Mouse (Mus musculus) G1E (cell line): ENCODE measurements around the gene Pln.

Experiments used
- CTCF ChIP-seq: IDR thresholded peaks from 2 replicates; pipeline ENCODE4 v1.5.1; 2012; ENCODE audit warnings: low read depth, low read length, inconsistent platforms, mixed read lengths
- POLR2AphosphoS5 ChIP-seq: IDR thresholded peaks from 2 replicates; pipeline ENCODE4 v1.6.1; 2012; ENCODE audit warnings: low read depth, low read length, inconsistent platforms; ENCODE audit not compliant: insufficient replicate concordance

GRCm38 (mm10) chr10:53353665-53354064 lies 16.2 kb downstream of the Pln start:
- TF ChIP-seq CTCF, result no peak
- TF ChIP-seq POLR2AphosphoS5, result no peak
